Mouse (Mus musculus) hindbrain, embryonic 11.5 days (tissue): ENCODE results near the gene Tcea3. TPM values are rescaled to one million over a fixed set of nuclear protein-coding genes. Genes with fewer than 3 reads are reported as not detected.

Experiments used
- ATAC-seq: fragments of 200-750 bp; cut with Nextera tagmentation; 2 replicates; pipeline ENCODE4 v1.8.0; 2017; ENCODE audit warnings: mild to moderate bottlenecking, moderate TSS enrichment, moderate library complexity; ENCODE audit not compliant: low FRiP score
- DNase-seq: peaks from one replicate; pipeline ENCODE4 v3.0.0-alpha.2; 2015; ENCODE audit warnings: low spot score
- H3K27ac ChIP-seq: fragments of 300-500 bp; sonication (generic); 2 replicates; pipeline ENCODE4 v1.5.1; 2014; ENCODE audit warnings: mild to moderate bottlenecking, low read depth, low read length
- H3K27me3 ChIP-seq: fragments of 300-500 bp; sonication (generic); 2 replicates; pipeline ENCODE4 v1.6.1; 2014; ENCODE audit warnings: mild to moderate bottlenecking, low read length, moderate library complexity, mixed read lengths; ENCODE audit not compliant: control insufficient read depth, insufficient read depth
- H3K36me3 ChIP-seq: fragments of 300-500 bp; sonication (generic); 2 replicates; pipeline ENCODE4 v1.6.1; 2014; ENCODE audit warnings: mild to moderate bottlenecking, low read length, moderate library complexity, mixed read lengths; ENCODE audit not compliant: control insufficient read depth, insufficient read depth
- H3K4me1 ChIP-seq: fragments of 300-500 bp; sonication (generic); replicated peaks from 2 replicates; pipeline ENCODE4 v1.6.1; 2014; ENCODE audit warnings: low read length, mixed read lengths; ENCODE audit not compliant: control insufficient read depth, insufficient read depth
- H3K4me2 ChIP-seq: fragments of 300-500 bp; sonication (generic); replicated peaks from 2 replicates; pipeline ENCODE4 v1.6.1; 2014; ENCODE audit warnings: mild to moderate bottlenecking, low read depth, low read length
- H3K4me3 ChIP-seq: fragments of 300-500 bp; sonication (generic); 2 replicates; pipeline ENCODE4 v1.5.1; 2014; ENCODE audit warnings: low read depth, low read length
- H3K9ac ChIP-seq: fragments of 300-500 bp; sonication (generic); 2 replicates; pipeline ENCODE4 v1.6.1; 2014; ENCODE audit warnings: low read depth, low read length
- H3K9me3 ChIP-seq: fragments of 300-500 bp; sonication (generic); 2 replicates; pipeline ENCODE4 v1.6.1; 2016; ENCODE audit warnings: low read length; ENCODE audit not compliant: control insufficient read depth
- WGBS: fragments of 180-500 bp; shearing (Covaris S2); extraction: QIAGEN DNeasy Blood & Tissue Kit; methylation state at CpG from one replicate; pipeline ENCODE4 v1.1.7; 2014; 5-methylcytosine and 5-hydroxymethylcytosine counted together
- polyA plus RNA-seq: library from polyadenylated mRNA; unstranded; fragments of >200 nt; fragmentation: Nextera tagmentation; extraction: Ambion mirVana; gene quantifications from 2 replicates; pipeline ENCODE4 v1.2.1, GENCODE M21; 2014

Gene Tcea3
- polyA plus RNA-seq, 1 experiment from 2014 or later, result 5.2 TPM

DNA sequence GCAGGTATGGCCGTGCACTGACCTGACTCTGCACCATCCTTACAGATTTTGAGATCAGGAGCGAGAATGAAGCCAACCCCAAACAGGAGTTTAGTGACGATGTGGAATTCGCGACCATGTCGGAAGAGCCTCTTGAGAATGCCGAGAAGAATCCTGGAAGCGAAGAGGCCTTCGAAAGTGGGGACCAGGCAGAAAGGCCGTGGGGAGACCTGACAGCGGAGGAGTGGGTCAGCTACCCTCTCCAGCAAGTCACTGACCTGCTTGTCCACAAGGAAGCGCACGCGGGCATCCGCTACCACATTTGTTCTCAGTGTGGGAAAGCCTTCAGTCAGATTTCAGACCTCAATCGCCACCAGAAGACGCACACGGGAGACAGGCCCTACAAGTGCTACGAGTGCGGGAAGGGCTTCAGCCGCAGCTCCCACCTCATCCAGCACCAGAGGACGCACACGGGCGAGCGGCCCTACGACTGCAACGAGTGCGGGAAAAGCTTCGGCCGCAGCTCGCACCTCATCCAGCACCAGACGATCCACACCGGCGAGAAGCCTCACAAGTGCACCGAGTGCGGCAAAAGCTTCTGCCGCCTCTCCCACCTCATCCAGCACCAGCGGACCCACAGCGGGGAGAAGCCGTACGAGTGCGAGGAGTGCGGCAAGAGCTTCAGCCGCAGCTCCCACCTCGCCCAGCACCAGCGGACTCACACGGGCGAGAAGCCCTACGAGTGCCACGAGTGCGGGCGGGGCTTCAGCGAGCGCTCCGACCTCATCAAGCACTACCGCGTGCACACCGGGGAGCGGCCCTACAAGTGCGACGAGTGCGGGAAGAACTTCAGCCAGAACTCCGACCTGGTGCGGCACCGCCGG, 42.6 kb downstream of the Tcea3 start:
- Histone ChIP-seq H3K9me3 (no peaks in the 10 kb centered on the region), H3K27me3 (peaks cover 18% of the 10 kb centered on the region), H3K27ac (no peak overlapping the region), H3K4me1 (peaks cover 13% of the 10 kb centered on the region; the same call in 1 of the 2 replicates), H3K4me2 (peak overlapping the region; percentile 16), H3K36me3 (peaks cover 13% of the 10 kb centered on the region; the same call in 1 of the 2 replicates), H3K9ac (no peak overlapping the region; the same call in 1 of the 2 replicates), H3K4me3 (peak overlapping the region; percentile 15; the same call in 1 of the 2 replicates)
- DNase-seq, result peak; percentile 54
- WGBS, result 21% methylated on average over 66 of the region's 66 CpGs
- no peak for ATAC-seq

DNA sequence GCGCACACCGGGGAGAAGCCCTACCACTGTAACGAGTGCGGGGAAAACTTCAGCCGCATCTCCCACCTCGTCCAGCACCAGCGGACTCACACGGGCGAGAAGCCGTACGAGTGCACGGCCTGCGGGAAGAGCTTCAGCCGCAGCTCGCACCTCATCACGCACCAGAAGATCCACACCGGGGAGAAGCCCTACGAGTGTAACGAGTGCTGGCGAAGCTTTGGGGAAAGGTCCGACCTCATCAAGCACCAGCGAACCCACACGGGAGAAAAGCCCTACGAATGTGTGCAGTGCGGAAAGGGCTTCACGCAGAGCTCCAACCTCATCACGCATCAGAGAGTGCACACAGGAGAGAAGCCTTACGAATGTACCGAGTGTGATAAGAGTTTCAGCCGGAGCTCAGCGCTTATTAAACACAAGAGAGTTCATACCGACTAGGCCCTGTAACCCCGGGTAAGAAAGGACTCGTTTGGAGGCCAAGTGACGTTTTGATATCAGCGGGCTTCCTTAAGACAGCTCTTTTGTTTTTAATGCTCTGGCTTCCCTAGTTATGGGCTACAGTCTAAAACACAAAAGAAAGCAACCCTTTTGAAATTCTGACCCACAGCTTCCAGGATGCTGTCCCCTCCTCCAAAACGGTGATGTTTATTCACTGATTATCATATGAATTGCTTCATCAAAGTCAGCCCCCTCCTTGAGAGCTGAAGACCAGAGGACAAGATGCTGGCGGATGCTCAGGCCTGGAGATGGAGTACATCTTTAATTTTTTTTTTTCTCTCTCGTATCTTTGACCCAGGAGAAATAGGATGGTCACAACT, 43.5 kb downstream of the Tcea3 start:
- Histone ChIP-seq H3K4me3 (peak overlapping the region; percentile 15; the same call in 1 of the 2 replicates), H3K4me2 (peak overlapping the region; percentile 16), H3K36me3 (peaks cover 13% of the 10 kb centered on the region; the same call in 1 of the 2 replicates), H3K9me3 (no peaks in the 10 kb centered on the region), H3K27me3 (peaks cover 18% of the 10 kb centered on the region), H3K27ac (no peak overlapping the region), H3K9ac (peak overlapping the region; percentile 17; the same call in 1 of the 2 replicates), H3K4me1 (peaks cover 13% of the 10 kb centered on the region; the same call in 1 of the 2 replicates)
- 33% methylated on average over 39 of the region's 39 CpGs for WGBS
- ATAC-seq (no peak), DNase-seq (peak; percentile 15)

DNA sequence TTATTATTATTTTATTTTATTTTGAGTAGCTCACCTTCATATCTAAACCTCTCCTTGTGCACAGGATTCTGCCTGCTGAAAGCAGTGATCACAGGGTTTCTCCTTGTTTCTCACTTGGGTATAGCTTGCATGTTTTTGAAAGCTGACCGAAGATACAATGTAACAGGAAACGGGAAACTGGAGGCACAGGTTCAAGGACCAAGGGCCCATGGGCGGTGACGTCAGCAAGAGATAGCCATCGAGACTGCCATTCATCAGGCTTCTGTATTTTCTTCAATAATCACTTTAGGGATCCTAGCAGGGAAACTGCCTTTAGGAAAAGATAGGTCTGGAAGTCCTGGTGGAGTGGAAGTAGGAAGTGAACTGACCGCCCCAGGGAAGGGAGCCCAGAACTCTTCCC, 44.2 kb downstream of the Tcea3 start:
- ATAC-seq, result no peak
- H3K36me3 ChIP-seq, result peaks cover 13% of the 10 kb centered on the region; the same call in 1 of the 2 replicates
- WGBS, result 89% methylated on average over 6 of the region's 6 CpGs

DNA sequence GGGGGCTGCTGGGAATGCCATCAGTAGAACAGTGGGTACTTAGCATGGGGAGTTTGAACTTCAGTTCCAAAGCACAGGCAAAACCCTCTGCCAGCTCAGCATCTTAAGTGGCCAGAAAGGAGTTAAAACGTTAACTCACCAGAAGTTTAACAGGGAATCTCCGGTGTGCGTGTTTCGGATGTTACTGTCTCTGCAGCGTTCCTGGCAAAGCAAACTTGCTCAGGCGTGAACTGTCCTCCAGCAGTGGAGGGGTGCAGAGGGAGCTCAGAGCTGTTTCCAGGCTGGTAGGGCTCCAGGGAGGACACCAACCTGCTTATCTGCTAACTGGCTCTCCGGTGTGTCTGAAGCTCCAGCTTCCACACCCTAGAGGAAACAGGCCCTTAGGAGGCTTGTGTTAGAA, 48.4 kb downstream of the Tcea3 start:
- Histone ChIP-seq H3K9me3 (no peaks in the 10 kb centered on the region), H3K4me1 (peaks cover 3% of the 10 kb centered on the region; the same call in 1 of the 2 replicates), H3K9ac (no peak overlapping the region), H3K36me3 (0 out of 2 replicates have a peak, but pooled peaks cover 3% of the 10 kb centered on the region), H3K27ac (no peak overlapping the region), H3K4me3 (no peak overlapping the region), H3K4me2 (no peak overlapping the region), H3K27me3 (no peaks in the 10 kb centered on the region)
- DNase-seq (no peak), ATAC-seq (no peak)
- WGBS, result 75% methylated on average over 7 of the region's 7 CpGs

More for the DNA sequence above, 44.2 kb downstream of the Tcea3 start:
- H3K9ac ChIP-seq, result no peak overlapping the region
- H3K4me2 ChIP-seq, result no peak overlapping the region
- H3K4me3 ChIP-seq, result no peak overlapping the region
- peaks cover 18% of the 10 kb centered on the region for H3K27me3 ChIP-seq
- no peak overlapping the region for H3K27ac ChIP-seq
- H3K9me3 ChIP-seq, result no peaks in the 10 kb centered on the region
- no peak for DNase-seq
- H3K4me1 ChIP-seq, result peaks cover 13% of the 10 kb centered on the region; the same call in 1 of the 2 replicates

DNA sequence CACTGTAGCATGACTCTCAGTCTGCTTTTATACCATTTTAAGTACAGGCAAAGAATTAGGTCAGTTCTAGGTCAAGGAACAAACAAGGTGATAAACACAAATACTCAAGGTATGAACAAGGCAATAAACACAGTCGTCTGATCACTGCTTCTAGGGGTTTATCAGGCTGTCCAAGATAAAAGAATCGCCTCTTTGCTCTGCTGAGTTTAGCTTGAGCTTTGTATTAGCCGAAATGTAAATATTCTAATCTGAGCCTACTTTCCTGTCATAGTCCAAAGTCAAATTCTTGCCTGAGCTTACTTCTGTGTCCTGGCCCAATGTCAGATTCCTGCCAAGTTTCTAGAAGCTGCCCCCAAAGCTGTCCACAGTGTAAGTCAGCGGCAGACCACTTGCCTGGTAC, 54.9 kb downstream of the Tcea3 start:
- Histone ChIP-seq H3K4me2 (no peak overlapping the region), H3K4me1 (no peaks in the 10 kb centered on the region), H3K27ac (no peak overlapping the region), H3K36me3 (no peaks in the 10 kb centered on the region), H3K9me3 (no peaks in the 10 kb centered on the region), H3K27me3 (no peaks in the 10 kb centered on the region), H3K9ac (no peak overlapping the region), H3K4me3 (no peak overlapping the region)
- DNase-seq (no peak), ATAC-seq (no peak)
- 85% methylated on average over 4 of the region's 4 CpGs for WGBS

DNA sequence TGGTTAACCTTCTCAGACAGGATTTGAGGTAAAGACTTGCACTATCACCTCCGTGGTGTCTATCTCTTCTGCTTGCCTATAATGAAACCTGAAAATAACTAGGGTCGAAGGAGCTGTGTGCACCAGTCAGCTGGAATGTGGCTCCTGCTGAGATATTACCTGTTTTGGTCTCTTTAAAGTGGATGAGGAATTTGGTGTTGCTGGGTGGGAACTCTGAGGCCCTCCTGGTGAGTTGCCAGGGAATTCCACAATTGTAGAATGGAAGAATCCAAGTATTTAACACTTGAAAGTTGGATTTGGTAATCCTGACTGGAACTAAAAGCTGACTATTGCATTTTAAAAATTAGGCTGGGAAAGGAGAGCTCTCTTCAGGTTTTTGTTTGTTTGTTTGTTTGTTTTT, 56.7 kb downstream of the Tcea3 start:
- no peak for DNase-seq
- Histone ChIP-seq H3K27ac (no peak overlapping the region), H3K4me2 (no peak overlapping the region), H3K36me3 (no peaks in the 10 kb centered on the region), H3K9ac (no peak overlapping the region), H3K4me3 (no peak overlapping the region), H3K4me1 (no peaks in the 10 kb centered on the region), H3K9me3 (no peaks in the 10 kb centered on the region), H3K27me3 (no peaks in the 10 kb centered on the region)
- no peak for ATAC-seq
- 45% methylated on average over 2 of the region's 2 CpGs for WGBS

DNA sequence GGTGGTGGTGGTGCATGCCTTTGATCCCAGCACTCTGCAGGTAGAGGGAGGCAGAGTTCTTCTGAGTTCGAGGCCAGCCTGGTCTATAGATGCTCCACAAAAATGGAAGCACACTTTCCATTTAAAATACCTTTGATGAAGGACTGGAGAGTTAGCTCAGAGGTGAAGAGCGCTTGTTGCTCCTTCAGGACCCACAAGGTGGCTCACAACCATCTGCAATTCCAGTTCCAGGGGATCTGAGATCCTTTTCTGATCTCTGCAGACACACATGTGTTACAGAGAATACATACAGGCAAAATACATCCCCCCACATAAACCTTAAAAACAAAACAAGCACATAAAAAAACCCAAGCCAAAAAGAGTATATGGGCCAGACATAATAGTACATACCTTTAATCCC, 60.8 kb downstream of the Tcea3 start:
- Histone ChIP-seq H3K9me3 (no peaks in the 10 kb centered on the region), H3K9ac (no peak overlapping the region), H3K4me2 (no peak overlapping the region), H3K4me3 (no peak overlapping the region), H3K27me3 (no peaks in the 10 kb centered on the region), H3K36me3 (no peaks in the 10 kb centered on the region), H3K27ac (no peak overlapping the region), H3K4me1 (no peaks in the 10 kb centered on the region)
- DNase-seq (no peak), ATAC-seq (no peak)
- WGBS, result 58% methylated on average over 2 of the region's 2 CpGs

DNA sequence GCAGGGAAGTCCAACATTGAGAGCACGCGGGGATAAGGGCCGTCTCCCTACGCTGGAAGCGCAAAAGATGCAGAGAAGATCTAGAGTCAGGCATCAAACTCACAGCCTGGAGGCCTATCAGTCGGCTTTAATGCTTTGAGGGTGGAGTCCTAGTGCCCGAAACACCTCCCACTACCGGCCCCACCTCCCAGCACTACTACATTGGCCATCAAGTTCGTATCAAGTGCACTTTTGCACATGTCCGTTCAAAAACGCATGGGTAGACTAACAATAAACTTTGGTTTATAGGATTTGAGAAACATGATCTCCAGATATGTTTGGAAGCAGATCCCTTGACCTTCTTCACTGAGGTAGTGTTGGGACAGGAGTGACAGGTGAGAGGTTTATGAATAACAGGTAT, 62.3 kb downstream of the Tcea3 start:
- DNase-seq (peak; percentile 56), ATAC-seq (no peak)
- Histone ChIP-seq H3K4me2 (peak overlapping the region; percentile 50), H3K9me3 (no peaks in the 10 kb centered on the region), H3K4me1 (no peaks in the 10 kb centered on the region), H3K27me3 (no peaks in the 10 kb centered on the region), H3K27ac (peak overlapping the region; percentile 85), H3K4me3 (peak overlapping the region; percentile 100), H3K9ac (peak overlapping the region; percentile 68), H3K36me3 (no peaks in the 10 kb centered on the region)
- WGBS, result 7% methylated on average over 11 of the region's 11 CpGs
